Mouse (Mus musculus) ES-Bruce4 (cell line): ENCODE data around the gene Ccdc17. TPM values are rescaled to one million over a fixed set of nuclear protein-coding genes. Genes with fewer than 3 reads are reported as not detected.
A peak's percentile ranks its signal among the peaks of the same experiment; 100 is the strongest.

Source experiments
- H3K27ac ChIP-seq: 2 replicates; pipeline ENCODE4 v1.5.1; 2012; ENCODE audit warnings: low read length, inconsistent platforms; ENCODE audit not compliant: insufficient read depth
- H3K27me3 ChIP-seq: 2 replicates; pipeline ENCODE4 v1.6.1; 2012; ENCODE audit warnings: mild to moderate bottlenecking, low read length, inconsistent platforms; ENCODE audit not compliant: control insufficient read depth, poor library complexity, insufficient read depth, severe bottlenecking
- H3K36me3 ChIP-seq: 2 replicates; pipeline ENCODE4 v1.6.1; 2012; ENCODE audit warnings: inconsistent platforms, mild to moderate bottlenecking, low read length, moderate library complexity; ENCODE audit not compliant: control insufficient read depth, poor library complexity, insufficient read depth, severe bottlenecking
- H3K4me1 ChIP-seq: one replicate; pipeline ENCODE4 v1.8.1; 2011; ENCODE audit warnings: low read length; ENCODE audit not compliant: control insufficient read depth, insufficient read depth
- H3K4me3 ChIP-seq: 2 replicates; pipeline ENCODE4 v1.5.1; 2011; ENCODE audit warnings: low read depth, mild to moderate bottlenecking, low read length
- H3K9ac ChIP-seq: 2 replicates; pipeline ENCODE4 v1.6.1; 2012; ENCODE audit warnings: low read depth, mild to moderate bottlenecking, inconsistent platforms; ENCODE audit not compliant: poor library complexity, severe bottlenecking
- H3K9me3 ChIP-seq: replicated peaks from 2 replicates; pipeline ENCODE4 v1.6.1; 2012; ENCODE audit warnings: mild to moderate bottlenecking, low read length, inconsistent platforms; ENCODE audit not compliant: control insufficient read depth, poor library complexity, insufficient read depth, severe bottlenecking
- CTCF ChIP-seq: IDR thresholded peaks from one replicate; pipeline ENCODE4 v1.8.1; 2011; ENCODE audit warnings: low read depth, low read length
- EP300 ChIP-seq: IDR thresholded peaks from 2 replicates; pipeline ENCODE4 v1.6.1; 2011; ENCODE audit warnings: low read depth, low read length; ENCODE audit not compliant: insufficient read depth
- POLR2A ChIP-seq: IDR thresholded peaks from one replicate; pipeline ENCODE4 v1.8.1; 2011; ENCODE audit warnings: low read length; ENCODE audit not compliant: insufficient read depth
- polyA plus RNA-seq: library from polyadenylated mRNA; stranded (reverse); fragments of >200 nt; gene quantifications from 2 replicates; pipeline ENCODE4 v1.2.4, GENCODE M21; 2011; ENCODE audit warnings: low read depth; ENCODE audit not compliant: missing spikeins, insufficient read depth, insufficient read length

The Ccdc17 gene
- polyA plus RNA-seq, 1 experiment: 2.7 TPM

DNA sequence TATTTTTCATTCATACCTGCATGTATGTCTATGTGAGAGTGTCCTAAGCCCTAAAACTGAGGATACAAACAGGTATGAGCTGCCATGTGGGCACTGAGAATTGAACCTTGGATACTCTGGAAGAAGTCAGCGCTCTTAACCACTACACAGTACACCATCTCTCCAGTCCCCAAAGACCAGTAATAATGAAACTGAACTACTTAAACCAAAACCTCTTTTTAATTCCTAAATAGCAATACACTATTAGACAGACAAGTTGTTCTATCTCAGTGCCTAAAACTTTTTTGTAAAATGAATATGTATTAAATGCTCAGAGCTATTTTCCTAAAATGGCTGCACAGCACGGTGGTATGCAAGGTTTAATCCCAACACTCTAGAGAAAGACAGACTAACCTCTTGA is 18.8 kb downstream of the Ccdc17 start:
- no peaks in the 10 kb centered on the region for H3K9me3 ChIP-seq
- no peak for TF ChIP-seq CTCF
- no peak for TF ChIP-seq EP300
- H3K9ac ChIP-seq: no peak overlapping the region
- no peaks in the 10 kb centered on the region for H3K27me3 ChIP-seq
- no peak overlapping the region for H3K4me3 ChIP-seq
- no peak overlapping the region for H3K27ac ChIP-seq
- H3K4me1 ChIP-seq: no peaks in the 10 kb centered on the region
- H3K36me3 ChIP-seq: peaks cover 83% of the 10 kb centered on the region

DNA sequence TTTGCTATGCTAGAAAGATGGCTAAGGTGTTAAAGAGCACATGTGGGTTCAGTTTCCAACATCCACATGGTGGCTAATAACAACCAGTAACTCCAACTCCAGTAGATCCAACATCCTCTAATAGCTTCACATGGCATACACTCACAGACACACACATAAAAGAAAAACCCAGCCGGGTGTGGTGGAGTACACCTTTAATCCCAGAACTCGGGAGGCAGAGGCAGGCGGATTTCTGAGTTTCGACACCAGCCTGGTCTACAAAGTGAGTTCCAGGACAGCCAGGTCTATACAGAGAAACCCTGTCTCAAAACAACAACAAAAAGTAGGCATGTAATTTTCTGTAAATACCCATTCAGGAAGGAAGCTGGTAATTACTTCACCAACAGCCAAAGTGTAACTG is 28.4 kb downstream of the Ccdc17 start:
- Histone ChIP-seq H3K4me3 (peak overlapping the region; percentile 34), H3K36me3 (peaks cover 47% of the 10 kb centered on the region)
- TF ChIP-seq CTCF (no peak), POLR2A (no peak), EP300 (no peak)

DNA sequence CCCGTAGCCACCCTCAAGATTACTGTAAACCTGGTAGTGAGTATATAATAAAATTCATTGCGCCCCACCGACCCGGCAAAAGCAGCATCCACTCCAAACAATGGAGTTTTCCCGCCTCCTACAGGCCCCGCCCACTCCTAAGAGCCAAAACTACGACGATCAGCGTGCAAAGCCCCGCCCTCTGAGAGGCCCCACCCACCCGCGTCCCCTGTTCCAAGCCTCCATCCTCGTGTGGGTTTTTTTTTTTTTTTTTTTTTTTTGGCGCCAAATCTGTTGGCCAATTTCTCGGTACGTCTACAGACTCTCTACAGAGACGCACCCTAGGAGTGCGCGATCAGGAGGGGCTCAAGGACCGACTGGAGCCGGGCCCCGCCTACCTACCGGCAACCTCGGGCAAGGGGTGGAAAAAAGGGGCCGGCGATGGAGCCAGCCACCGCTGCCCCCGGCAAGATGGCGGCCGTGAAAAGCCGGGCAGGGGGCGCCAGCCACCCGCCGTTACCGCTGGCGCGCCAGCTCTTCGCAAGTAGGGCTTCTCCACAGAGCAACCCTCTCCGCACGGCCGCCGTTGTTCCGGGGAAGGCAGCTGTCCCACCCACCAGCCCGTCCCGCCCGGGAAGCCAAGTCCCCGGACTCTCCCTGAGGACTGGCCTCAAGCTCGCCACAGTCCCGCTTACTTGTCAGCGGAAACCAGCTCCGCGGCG is 30.4 kb downstream of the Ccdc17 start:
- peak overlapping the region; percentile 93 for H3K9ac ChIP-seq
- no peaks in the 10 kb centered on the region for H3K9me3 ChIP-seq
- H3K4me1 ChIP-seq: no peaks in the 10 kb centered on the region
- H3K27me3 ChIP-seq: no peaks in the 10 kb centered on the region
- peak overlapping the region; percentile 78 for H3K27ac ChIP-seq
- H3K4me3 ChIP-seq: peak overlapping the region; percentile 98
- no peak for TF ChIP-seq CTCF
- TF ChIP-seq EP300: no peak
- TF ChIP-seq POLR2A: no peak
- H3K36me3 ChIP-seq: peaks cover 29% of the 10 kb centered on the region

More for the DNA sequence above, 28.4 kb downstream of the Ccdc17 start:
- no peaks in the 10 kb centered on the region for H3K27me3 ChIP-seq
- no peak overlapping the region for H3K27ac ChIP-seq
- peak overlapping the region; percentile 93 for H3K9ac ChIP-seq
- H3K9me3 ChIP-seq: no peaks in the 10 kb centered on the region
- no peaks in the 10 kb centered on the region for H3K4me1 ChIP-seq

DNA sequence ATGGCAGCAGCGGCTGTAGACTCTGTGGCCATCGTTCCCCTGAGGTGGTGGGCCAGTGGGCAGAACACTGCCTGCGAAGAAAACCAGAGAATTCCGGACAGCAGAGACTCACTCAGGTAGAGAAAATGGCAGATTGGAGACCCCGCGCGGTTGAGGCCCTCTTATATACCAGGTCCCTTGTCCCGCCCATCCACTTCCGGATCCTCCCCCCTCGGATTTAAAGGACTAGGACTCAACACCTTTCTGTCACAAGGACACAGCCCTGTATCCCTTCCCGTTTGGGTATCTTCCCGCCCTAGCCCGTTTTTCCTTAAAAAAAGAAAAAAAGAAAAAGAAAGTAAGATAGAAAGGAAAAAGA is 30.9 kb downstream of the Ccdc17 start:
- no peaks in the 10 kb centered on the region for H3K27me3 ChIP-seq

DNA sequence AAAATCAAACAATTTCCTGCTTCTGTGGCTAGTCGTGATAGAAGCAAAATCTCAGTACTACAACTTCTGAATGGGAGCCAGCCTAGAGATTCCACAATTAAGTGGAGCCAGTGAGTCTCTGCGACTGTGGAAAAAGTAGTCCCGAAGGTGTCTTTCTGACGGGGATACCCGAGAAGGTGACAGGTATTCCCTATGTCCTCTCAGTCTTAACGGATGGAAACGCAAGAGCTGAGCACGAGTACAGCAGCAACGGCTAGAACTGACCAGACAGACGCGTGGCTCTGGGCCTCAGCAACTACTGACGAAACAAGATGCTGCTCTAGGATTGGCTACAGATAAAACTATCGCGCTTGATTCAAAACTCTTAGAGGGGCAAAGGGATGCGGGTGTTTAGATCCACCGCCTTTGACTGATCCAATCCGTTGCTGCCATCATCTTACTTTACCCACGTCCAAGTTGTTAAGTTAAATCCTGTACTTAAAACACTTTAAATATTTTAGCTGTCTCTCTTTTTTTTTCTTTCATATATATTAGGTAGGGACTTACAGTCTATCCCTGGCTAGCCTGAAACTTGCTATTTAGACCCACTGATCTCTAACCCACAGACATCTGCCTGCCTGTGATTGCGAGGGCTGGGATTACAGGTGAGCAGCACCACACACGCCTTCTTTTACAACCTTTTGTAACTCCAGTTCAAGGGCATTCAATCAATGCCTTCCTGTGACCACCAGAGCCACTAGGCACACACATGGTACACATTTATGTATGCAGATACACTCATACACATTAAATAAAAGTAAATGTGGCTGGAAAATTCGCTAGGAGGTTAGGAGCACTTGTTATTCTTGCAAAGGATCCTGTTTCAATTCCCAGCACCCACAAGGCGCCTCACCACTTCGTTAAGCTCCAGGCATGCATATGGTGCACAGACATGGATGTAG is 31.5 kb downstream of the Ccdc17 start, which contains the start of gene Nasp:
Nasp (minus strand) TSS at position 220 of the 941 bp plus-strand sequence.
- peaks cover 17% of the 10 kb centered on the region for H3K36me3 ChIP-seq
- peak within 1 kb of the TSS; percentile 88 for H3K27ac ChIP-seq
- no peak for TF ChIP-seq CTCF
- no peak for TF ChIP-seq POLR2A
- no peak; the same call in 1 of the 2 replicates for TF ChIP-seq EP300
- peak within 1 kb of the TSS; percentile 98 for H3K4me3 ChIP-seq
- peak within 1 kb of the TSS; percentile 93 for H3K9ac ChIP-seq
- H3K27me3 ChIP-seq: no peaks in the 10 kb centered on the region
- no peaks in the 10 kb centered on the region for H3K9me3 ChIP-seq
- no peaks in the 10 kb centered on the region for H3K4me1 ChIP-seq

More for the DNA sequence above, 30.9 kb downstream of the Ccdc17 start:
- Histone ChIP-seq H3K9me3 (no peaks in the 10 kb centered on the region), H3K4me3 (peak overlapping the region; percentile 98), H3K4me1 (no peaks in the 10 kb centered on the region), H3K36me3 (peaks cover 23% of the 10 kb centered on the region), H3K9ac (peak overlapping the region; percentile 93), H3K27ac (peak overlapping the region; percentile 78)
- TF ChIP-seq CTCF: no peak
- TF ChIP-seq EP300: 0 out of 2 replicates have a peak, but pooled peaks have one; percentile 15
- peak; percentile 90 for TF ChIP-seq POLR2A

DNA sequence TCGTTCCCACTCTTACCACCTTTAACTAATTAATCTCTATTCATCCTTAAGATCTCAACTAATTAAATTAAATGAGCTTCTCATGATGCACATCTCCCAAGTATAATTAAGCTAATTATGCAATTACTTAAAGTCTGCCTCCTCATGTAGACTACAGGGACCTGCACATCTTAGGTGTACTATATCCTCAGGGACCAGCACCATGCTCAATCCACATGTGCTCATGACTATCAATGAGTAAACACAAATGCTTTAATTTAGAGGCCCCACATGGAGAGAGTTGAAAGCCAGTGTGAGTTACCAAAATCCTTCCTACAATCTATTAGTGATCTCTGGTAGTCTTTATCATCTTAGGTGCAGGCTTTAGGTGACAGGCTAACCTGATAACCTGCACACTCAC is 38.7 kb downstream of the Ccdc17 start:
- TF ChIP-seq EP300 (no peak), POLR2A (no peak), CTCF (no peak)
- peaks cover 42% of the 10 kb centered on the region for H3K36me3 ChIP-seq
- H3K27me3 ChIP-seq: no peaks in the 10 kb centered on the region
- H3K9me3 ChIP-seq: no peaks in the 10 kb centered on the region
- no peak overlapping the region for H3K4me3 ChIP-seq
- H3K4me1 ChIP-seq: no peaks in the 10 kb centered on the region
- H3K27ac ChIP-seq: no peak overlapping the region
- H3K9ac ChIP-seq: no peak overlapping the region
